Mouse (Mus musculus): ENCODE measurements around the gene Mb21d2.

Gene Mb21d2

DNA sequence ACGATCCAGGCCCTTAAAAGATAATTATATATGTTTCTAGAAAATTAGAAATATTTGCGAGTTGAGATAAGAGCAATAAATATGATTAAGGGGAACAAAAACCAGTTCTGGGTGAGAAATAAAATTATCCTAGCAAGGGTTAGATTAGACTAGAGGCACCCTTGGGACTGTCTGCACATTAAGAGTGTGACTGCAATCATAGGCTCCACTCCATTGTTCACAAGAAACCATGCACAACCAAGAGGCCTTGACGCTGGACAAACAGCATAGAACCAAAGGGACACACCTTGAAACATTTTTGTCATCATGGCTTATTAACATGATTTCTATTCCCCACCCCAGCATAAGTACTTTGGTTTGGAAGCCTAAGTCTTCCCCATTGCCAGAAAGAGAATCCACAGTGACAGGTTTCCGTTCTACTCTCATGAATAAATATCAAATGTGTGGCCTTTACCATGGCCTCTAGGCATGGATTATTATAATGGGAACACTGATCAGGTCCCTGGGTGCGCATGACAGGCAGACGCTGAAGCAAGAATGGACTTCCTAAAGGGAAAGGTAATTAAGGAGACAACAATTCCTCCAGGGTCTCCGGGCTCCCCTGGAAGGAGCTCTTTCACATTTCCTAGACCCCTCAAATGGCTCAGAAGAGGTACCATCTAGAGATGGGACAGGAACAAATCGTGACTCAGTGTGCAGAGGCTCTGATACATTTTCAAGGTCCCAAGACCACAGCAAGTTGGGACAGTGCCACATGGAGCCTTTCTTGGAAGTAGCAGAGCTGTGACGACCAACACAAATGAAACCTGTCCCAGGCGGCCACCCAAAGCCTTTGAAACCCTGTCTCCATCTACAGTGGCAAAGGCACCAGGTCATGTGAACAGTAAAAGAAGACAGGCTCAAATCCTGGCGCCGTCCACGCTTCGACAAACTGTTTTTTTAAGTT, 26.6 kb downstream of the Mb21d2 start:
- DNase-seq (ENCODE audit: low read depth in 2 of 2, low spot score in 2 of 2), result no peak

- DNase-seq (ENCODE audit: low read depth in 2 of 2, low spot score in 2 of 2), result no peak
Measured at GRCm38 (mm10) chr16:28899161-28899540, 30.3 kb downstream of the Mb21d2 start.

GRCm38 (mm10) chr16:28898509-28899160, 30.8 kb downstream of the Mb21d2 start:
- no peak for DNase-seq (ENCODE audit: low read depth in 2 of 2, low spot score in 2 of 2)

DNA sequence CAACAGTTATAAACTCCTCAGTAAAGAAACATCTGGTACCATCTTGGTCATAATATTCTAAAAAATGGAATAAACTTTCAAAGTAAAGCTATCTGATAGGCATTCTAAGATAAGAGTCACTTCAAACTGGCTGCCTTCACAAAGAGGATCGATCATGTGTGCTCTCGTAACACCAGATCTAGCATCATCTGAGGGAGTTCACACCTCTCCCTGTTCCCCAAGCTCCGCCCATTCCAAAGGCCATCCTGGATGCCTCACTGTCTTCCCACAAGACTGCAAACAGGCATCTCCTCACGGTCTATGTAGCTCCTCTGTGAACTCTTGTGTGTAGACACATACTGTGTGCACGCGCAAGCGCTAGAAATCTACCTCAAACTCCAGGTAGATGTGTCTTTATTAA, 32.9 kb downstream of the Mb21d2 start:
- no peak for DNase-seq (ENCODE audit: low read depth in 2 of 2, low spot score in 2 of 2)

DNA sequence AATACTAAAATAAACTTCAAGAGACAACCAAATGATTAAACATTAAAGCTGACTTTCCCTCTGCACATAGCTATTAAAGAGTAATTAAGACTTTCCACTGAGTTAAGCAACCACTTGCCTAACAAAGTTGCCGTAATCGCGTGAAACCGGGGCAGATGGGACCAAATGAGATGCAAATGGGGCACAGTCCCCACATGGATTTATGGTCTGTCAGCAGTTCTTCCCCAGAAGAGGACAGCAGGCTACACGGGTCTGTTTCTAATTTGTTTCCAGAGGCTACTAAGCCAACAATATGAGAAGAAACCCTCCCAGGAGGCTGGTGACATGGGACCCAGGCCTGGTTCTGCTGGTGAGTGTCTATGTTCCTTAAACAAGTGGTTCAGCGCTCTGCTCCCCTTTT, 34.6 kb downstream of the Mb21d2 start:
- DNase-seq (ENCODE audit: low read depth in 2 of 2, low spot score in 2 of 2), result no peak

- DNase-seq (ENCODE audit: low read depth in 2 of 2, low spot score in 2 of 2), result no peak
Measured at GRCm38 (mm10) chr16:28893266-28893665, 36.2 kb downstream of the Mb21d2 start.

DNA sequence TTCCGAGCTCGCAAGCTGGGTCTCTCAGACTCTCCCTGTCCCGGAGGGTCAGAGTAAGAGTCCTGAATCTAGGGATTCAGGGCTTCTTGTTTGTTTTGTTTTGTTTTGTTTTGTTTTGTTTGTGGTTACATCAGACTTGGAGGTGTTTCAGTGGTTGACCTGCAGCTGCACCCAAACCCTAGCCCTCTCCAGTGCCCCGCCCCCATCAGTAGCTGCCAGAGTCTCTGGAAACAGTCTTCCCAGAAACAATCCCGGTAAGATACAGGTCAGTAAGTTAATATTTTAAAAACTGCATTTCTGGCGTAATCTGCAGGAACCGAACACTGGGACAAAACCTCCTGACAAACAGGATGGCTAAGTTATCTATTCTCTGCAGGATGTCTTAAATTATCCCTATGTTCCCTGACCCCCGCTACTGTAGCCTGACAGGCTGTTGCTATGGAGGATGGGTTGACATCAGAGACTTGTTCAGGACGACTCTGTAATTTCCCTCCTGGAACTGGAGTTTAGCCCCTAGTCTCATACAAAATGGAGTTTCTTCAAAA, 43.2 kb downstream of the Mb21d2 start:
- no peak for DNase-seq (ENCODE audit: low read depth in 2 of 2, low spot score in 2 of 2)

GRCm38 (mm10) chr16:28885474-28885873, 44.0 kb downstream of the Mb21d2 start:
- no peak for DNase-seq (ENCODE audit: low read depth in 2 of 2, low spot score in 2 of 2)

- no peak for DNase-seq (ENCODE audit: low read depth in 2 of 2, low spot score in 2 of 2)
Measured at GRCm38 (mm10) chr16:28884661-28885060, 44.8 kb downstream of the Mb21d2 start.

- DNase-seq (ENCODE audit: low read depth in 2 of 2, low spot score in 2 of 2), result no peak
Measured at GRCm38 (mm10) chr16:28883649-28884048, 45.8 kb downstream of the Mb21d2 start.

DNA sequence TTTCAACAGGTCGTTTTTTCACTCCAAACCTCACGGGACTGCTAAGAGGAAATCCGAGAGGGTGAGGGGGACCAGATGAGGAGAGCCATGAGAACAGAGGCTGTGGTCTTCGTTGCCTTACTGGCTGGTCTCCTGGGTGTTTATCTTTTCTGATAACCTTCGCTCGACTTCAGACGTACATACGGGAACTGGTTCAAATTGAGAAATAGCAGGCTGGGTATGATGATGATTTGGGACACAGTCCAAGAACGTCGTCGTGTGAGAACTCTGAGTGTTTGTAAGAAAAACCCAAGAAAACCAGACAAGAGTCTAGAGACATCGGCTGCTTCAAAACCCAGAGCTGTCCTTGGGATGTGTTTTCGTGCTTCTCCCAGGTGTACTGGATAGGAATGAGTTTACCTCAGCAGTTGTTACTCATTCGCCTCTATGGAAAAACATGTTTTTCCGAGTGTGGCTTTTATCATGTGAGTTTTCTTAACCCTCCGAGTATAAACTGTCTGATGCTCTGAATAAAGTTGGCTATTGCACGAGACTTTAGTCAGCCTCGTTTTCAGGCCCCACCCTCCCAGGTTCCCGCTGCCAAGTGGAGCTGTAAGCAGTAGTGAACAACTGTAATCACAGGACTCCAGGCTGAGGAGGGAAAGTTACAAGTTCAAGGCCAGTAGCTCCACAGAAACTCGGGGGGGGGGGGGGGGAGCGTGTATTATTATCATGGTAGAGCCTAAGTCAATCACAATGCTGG, 46.6 kb downstream of the Mb21d2 start:
- no peak for DNase-seq (ENCODE audit: low read depth in 2 of 2, low spot score in 2 of 2)

DNA sequence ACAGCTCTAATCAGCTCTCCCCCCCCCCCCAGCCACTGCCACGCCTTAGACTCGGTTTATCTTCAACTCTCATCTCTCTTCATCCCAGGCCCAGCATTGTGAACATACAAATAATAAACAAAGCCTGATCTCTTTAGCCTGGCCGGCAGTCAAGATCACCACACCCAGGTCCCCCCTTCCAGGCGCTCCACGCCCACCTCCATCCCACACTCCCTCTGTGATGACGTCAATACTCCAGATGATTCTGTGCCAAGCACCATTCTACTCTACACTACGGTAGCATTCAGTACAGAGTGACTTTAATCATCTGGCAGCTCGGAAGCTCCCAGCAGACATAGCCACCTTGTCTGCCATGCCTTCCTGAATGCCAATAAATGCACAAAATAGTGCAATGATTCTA, 47.7 kb downstream of the Mb21d2 start:
- DNase-seq (ENCODE audit: low read depth in 2 of 2, low spot score in 2 of 2), result no peak

- no peak for DNase-seq (ENCODE audit: low read depth in 2 of 2, low spot score in 2 of 2)
Measured at GRCm38 (mm10) chr16:28880756-28881155, 48.7 kb downstream of the Mb21d2 start.

DNA sequence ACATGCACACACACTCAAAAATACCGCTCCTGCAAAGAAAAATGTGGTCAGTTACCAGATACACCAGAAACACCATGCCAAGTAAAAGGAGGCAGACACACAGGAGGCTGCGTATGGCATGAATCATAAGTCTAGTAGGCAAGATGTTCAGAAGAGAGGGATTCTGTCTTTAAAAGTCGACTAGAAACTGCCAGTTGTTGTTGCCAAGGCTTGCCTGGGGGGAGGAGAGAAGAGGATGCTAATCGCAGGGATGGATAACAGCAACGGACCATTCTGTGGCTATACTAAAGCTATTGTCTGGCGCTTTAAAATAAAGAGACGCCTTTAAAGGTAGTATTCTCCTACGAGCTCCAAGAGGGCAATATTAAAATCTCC, 49.2 kb downstream of the Mb21d2 start:
- no peak for DNase-seq (ENCODE audit: low read depth in 2 of 2, low spot score in 2 of 2)

DNA sequence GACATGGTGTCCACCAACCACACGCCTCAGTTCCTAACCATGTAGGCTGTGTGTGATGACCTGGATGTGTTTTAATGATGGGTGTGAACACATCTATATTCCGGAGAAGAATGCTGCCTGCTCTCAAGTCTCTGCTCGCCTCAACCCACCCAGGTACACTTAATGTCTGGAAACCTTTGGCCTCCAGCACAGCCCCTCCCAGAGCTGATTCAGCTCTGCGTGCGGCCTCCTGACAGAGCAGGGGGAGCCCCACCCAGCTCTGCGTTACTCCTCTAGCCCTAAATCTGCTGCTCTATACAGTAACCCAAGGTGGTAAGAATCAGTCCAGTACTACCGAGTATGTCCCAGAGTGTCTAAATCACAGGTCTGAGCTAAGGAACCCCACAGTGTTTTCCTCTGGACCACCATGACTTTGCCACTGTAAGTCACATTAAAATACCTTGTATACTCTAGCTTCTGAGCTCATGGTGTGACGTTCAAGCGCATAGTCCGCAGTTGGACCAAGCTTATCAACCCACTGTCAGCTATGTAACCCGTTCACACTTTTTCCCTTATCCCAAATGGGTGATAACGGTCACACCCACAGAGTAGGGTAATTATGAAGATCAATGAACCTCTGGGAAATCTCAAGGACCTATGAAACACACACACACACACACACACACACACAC, 49.7 kb downstream of the Mb21d2 start:
- DNase-seq (ENCODE audit: low read depth in 2 of 2, low spot score in 2 of 2), result no peak

- no peak for DNase-seq (ENCODE audit: low read depth in 2 of 2, low spot score in 2 of 2)
Measured at GRCm38 (mm10) chr16:28877162-28877662, 52.3 kb downstream of the Mb21d2 start.

GRCm38 (mm10) chr16:28873404-28873895, 56.0 kb downstream of the Mb21d2 start:
- no peak for DNase-seq (ENCODE audit: low read depth in 2 of 2, low spot score in 2 of 2)

GRCm38 (mm10) chr16:28870860-28871259, 58.6 kb downstream of the Mb21d2 start:
- no peak for DNase-seq (ENCODE audit: low read depth in 2 of 2, low spot score in 2 of 2)

GRCm38 (mm10) chr16:28870456-28870855, 59.0 kb downstream of the Mb21d2 start:
- DNase-seq (ENCODE audit: low read depth in 2 of 2, low spot score in 2 of 2), result no peak

DNA sequence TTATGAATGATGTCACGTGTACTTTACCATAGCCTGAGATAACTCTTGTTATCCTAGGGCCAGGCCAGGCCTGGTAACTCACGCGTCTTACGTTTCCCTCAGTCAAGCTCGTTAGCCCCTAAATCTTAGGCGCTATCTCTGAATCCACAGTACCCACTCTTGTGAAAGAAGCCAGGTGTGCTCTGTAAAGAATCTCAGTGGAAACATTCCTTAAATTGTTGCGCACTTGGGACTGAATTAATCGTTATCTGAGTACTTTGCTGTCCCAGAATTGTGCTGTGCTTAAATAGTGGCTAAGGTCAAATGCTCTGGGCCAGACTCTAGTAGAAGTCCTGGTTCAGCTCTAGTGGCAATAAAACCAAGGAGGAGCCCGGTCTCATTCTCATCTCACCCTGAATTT, 60.6 kb downstream of the Mb21d2 start:
- no peak for DNase-seq (ENCODE audit: low read depth in 2 of 2, low spot score in 2 of 2)
